Mouse (Mus musculus) lung, postnatal 0 days (tissue): ENCODE results near the gene Ppp2r1b.

Source experiments
- CTCF ChIP-seq: IDR thresholded peaks from 2 replicates; pipeline ENCODE4 v1.5.1; 2016; ENCODE audit warnings: antibody characterized with exemption, mild to moderate bottlenecking
- EP300 ChIP-seq: IDR thresholded peaks from 2 replicates; pipeline ENCODE4 v1.6.1; 2016; ENCODE audit warnings: antibody characterized with exemption, mild to moderate bottlenecking, control low read depth

- no peak for TF ChIP-seq EP300
- TF ChIP-seq CTCF, result no peak
Measured at GRCm38 (mm10) chr9:50849755-50850154, 4.7 kb downstream of the Ppp2r1b start.
